Mouse (Mus musculus): ENCODE measurements around the gene Fndc7. TPM values are rescaled to one million over a fixed set of nuclear protein-coding genes. Genes with fewer than 3 reads are reported as not detected.

Gene Fndc7
- 0.05 TPM in 1 of 2 replicates, not detected in the other for polyA plus RNA-seq (2016; fragmentation: Nextera tagmentation; extraction: Ambion mirVana)

DNA sequence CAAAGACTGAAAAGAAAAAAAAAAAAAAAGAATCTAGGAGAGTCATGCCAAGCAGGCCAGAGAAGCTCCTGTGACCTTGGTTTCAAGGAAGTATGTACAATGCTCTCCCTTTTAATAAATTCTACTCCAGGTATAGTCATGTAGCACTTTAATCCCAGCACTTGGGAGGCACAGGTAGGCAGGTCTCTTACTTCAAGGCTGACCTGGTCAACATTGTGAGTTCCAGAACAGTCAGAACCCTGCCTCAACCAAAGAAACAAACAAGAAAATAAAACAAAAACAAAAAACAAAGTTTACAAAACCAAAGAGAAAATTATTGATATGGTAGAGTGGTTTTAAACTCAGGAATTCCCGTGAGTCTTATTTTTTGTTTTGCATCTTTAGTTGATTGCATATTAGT, at the start of gene Fndc7:
Gene Fndc7 (minus strand): TSS at position 101 of the 400 bp plus-strand sequence.
- no peak within 1 kb of the TSS for H3K9ac ChIP-seq
- no peak within 1 kb of the TSS for H3K4me2 ChIP-seq (replicated peaks)
- no peak within 1 kb of the TSS for H3K27ac ChIP-seq
- H3K36me3 ChIP-seq = no peaks in the 10 kb centered on the region
- WGBS = 88% methylated on average over 1 of the region's 1 CpGs
- peaks cover 13% of the 10 kb centered on the region for H3K4me1 ChIP-seq
- no peaks in the 10 kb centered on the region for H3K9me3 ChIP-seq
- ATAC-seq (ENCODE audit: low FRiP score, low read depth) = no peak
- H3K4me3 ChIP-seq = no peak within 1 kb of the TSS
- no peaks in the 10 kb centered on the region for H3K27me3 ChIP-seq (replicated peaks)

DNA sequence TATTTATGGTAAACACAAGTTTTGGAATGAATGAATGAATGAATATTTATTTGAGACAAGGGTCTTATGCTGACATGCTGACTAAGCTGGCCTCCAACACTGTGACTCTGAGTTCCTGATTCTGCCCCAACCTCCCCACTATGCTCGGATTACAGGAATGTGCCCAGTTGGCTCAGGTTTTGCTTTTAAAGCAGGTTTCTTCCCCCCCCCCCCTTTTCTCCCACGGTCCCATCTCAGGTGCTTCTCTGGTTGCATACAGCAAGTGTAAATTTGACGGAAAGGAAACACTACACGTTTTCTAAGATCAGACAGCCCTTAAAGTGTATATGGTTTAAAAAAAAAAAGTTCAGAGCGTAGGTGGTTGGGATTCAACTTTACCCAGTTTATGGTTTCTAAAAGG, 49.8 kb upstream of the Fndc7 start, which contains the start of gene Henmt1:
Gene Henmt1 (plus strand): TSS at position 301 of the 400 bp plus-strand sequence.
- Histone ChIP-seq H3K36me3 (no peaks in the 10 kb centered on the region; the same call in 1 of the 2 replicates), H3K27ac (no peak within 1 kb of the TSS)

GRCm38 (mm10) chr3:108938691-108939090, 48.9 kb upstream of the Fndc7 start:
- H3K4me2 ChIP-seq (replicated peaks) = no peak overlapping the region
- no peaks in the 10 kb centered on the region for H3K27me3 ChIP-seq (replicated peaks)
- no peak overlapping the region for H3K27ac ChIP-seq
- no peaks in the 10 kb centered on the region for H3K9me3 ChIP-seq
- 95% methylated on average over 5 of the region's 5 CpGs for WGBS
- no peaks in the 10 kb centered on the region for H3K4me1 ChIP-seq
- H3K36me3 ChIP-seq = no peaks in the 10 kb centered on the region; the same call in 1 of the 2 replicates
- ATAC-seq (ENCODE audit: low FRiP score, low read depth) = no peak
- no peak overlapping the region for H3K4me3 ChIP-seq
- no peak overlapping the region for H3K9ac ChIP-seq

More for the DNA sequence above, 49.8 kb upstream of the Fndc7 start, which contains the start of gene Henmt1:
- Histone ChIP-seq H3K9me3 (no peaks in the 10 kb centered on the region), H3K4me3 (peak within 1 kb of the TSS; percentile 27), H3K9ac (no peak within 1 kb of the TSS), H3K27me3 (replicated peaks) (no peaks in the 10 kb centered on the region), H3K4me2 (replicated peaks) (peak within 1 kb of the TSS; percentile 58), H3K4me1 (no peaks in the 10 kb centered on the region)
- ATAC-seq (ENCODE audit: low FRiP score, low read depth) = no peak
- WGBS = 91% methylated on average over 5 of the region's 5 CpGs

DNA sequence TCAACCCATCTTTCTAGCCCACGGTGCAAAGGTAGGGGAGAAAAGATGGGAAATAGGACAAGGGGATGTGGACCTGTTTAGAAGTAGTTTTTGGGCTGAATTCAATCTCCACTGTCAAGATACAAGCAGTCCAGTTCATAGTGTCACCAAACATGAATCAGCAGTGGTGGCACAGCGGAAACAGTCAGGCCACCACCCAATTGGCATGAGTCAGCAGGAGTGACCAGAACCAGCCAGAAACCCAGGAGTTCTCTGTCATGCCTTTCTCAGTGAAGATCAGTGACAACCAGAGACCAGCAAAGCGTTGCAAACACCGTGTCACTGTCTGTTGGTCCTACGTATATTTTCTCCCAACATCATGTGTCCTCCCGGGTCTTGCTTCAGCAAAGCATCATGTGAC, 43.7 kb upstream of the Fndc7 start:
- Histone ChIP-seq H3K27me3 (replicated peaks) (no peaks in the 10 kb centered on the region), H3K4me2 (replicated peaks) (no peak overlapping the region), H3K9ac (no peak overlapping the region), H3K4me1 (no peaks in the 10 kb centered on the region), H3K9me3 (no peaks in the 10 kb centered on the region), H3K4me3 (no peak overlapping the region), H3K36me3 (no peaks in the 10 kb centered on the region), H3K27ac (no peak overlapping the region)
- 95% methylated on average over 6 of the region's 6 CpGs for WGBS
- no peak for ATAC-seq (ENCODE audit: low FRiP score, low read depth)

GRCm38 (mm10) chr3:108926308-108926707, 36.5 kb upstream of the Fndc7 start:
- no peak overlapping the region for H3K27ac ChIP-seq
- H3K4me3 ChIP-seq = no peak overlapping the region
- no peaks in the 10 kb centered on the region for H3K36me3 ChIP-seq
- ATAC-seq (ENCODE audit: low FRiP score, low read depth) = no peak
- H3K9me3 ChIP-seq = no peaks in the 10 kb centered on the region
- H3K9ac ChIP-seq = no peak overlapping the region
- WGBS = 75% methylated on average over 1 of the region's 1 CpGs
- H3K4me2 ChIP-seq (replicated peaks) = no peak overlapping the region
- H3K4me1 ChIP-seq = no peaks in the 10 kb centered on the region
- H3K27me3 ChIP-seq (replicated peaks) = no peaks in the 10 kb centered on the region

- no peaks in the 10 kb centered on the region for H3K27me3 ChIP-seq (replicated peaks)
- H3K4me1 ChIP-seq = no peaks in the 10 kb centered on the region
- H3K27ac ChIP-seq = no peak overlapping the region
- H3K36me3 ChIP-seq = no peaks in the 10 kb centered on the region
- ATAC-seq (ENCODE audit: low FRiP score, low read depth) = no peak
- H3K9ac ChIP-seq = no peak overlapping the region
- H3K4me2 ChIP-seq (replicated peaks) = no peak overlapping the region
- 87% methylated on average over 4 of the region's 4 CpGs for WGBS
- no peaks in the 10 kb centered on the region for H3K9me3 ChIP-seq
- H3K4me3 ChIP-seq = no peak overlapping the region
Measured at GRCm38 (mm10) chr3:108925677-108926076, 35.9 kb upstream of the Fndc7 start.

DNA sequence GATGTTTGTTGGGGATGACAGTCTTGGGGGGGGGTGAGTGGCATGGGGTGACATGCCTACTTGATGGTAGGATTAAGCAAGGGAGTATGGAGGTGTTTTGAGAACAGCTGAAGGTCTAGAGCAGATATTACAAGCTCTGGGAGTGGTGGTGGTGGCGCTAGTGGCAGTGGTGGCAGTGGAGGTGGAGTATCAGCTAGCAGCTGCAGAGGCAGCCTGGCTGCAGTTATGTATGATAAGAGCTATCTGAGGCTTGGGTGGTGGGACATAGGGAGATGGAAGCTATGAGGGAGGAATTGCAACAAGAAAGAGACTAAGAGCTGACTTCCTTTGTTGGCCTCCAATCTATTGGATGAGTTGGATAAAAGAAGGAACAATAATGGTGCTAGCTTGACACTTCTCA, 32.0 kb upstream of the Fndc7 start:
- Histone ChIP-seq H3K27ac (no peak overlapping the region), H3K4me1 (no peaks in the 10 kb centered on the region), H3K4me3 (no peak overlapping the region), H3K9me3 (no peaks in the 10 kb centered on the region), H3K9ac (no peak overlapping the region), H3K27me3 (replicated peaks) (no peaks in the 10 kb centered on the region), H3K4me2 (replicated peaks) (no peak overlapping the region), H3K36me3 (no peaks in the 10 kb centered on the region)
- no peak for ATAC-seq (ENCODE audit: low FRiP score, low read depth)
- 96% methylated on average over 1 of the region's 1 CpGs for WGBS

GRCm38 (mm10) chr3:108920442-108921070, 30.7 kb upstream of the Fndc7 start:
- H3K9ac ChIP-seq = no peak overlapping the region
- WGBS = 89% methylated on average over 3 of the region's 3 CpGs
- no peaks in the 10 kb centered on the region for H3K36me3 ChIP-seq
- H3K4me3 ChIP-seq = no peak overlapping the region
- H3K4me1 ChIP-seq = no peaks in the 10 kb centered on the region
- ATAC-seq (ENCODE audit: low FRiP score, low read depth) = no peak
- no peaks in the 10 kb centered on the region for H3K9me3 ChIP-seq
- no peak overlapping the region for H3K4me2 ChIP-seq (replicated peaks)
- H3K27ac ChIP-seq = no peak overlapping the region
- H3K27me3 ChIP-seq (replicated peaks) = no peaks in the 10 kb centered on the region

GRCm38 (mm10) chr3:108918852-108919251, 29.0 kb upstream of the Fndc7 start:
- no peaks in the 10 kb centered on the region for H3K9me3 ChIP-seq
- 97% methylated on average over 1 of the region's 1 CpGs for WGBS
- no peaks in the 10 kb centered on the region for H3K4me1 ChIP-seq
- H3K27me3 ChIP-seq (replicated peaks) = no peaks in the 10 kb centered on the region
- ATAC-seq (ENCODE audit: low FRiP score, low read depth) = no peak
- H3K36me3 ChIP-seq = no peaks in the 10 kb centered on the region
- no peak overlapping the region for H3K4me3 ChIP-seq
- no peak overlapping the region for H3K9ac ChIP-seq
- H3K27ac ChIP-seq = no peak overlapping the region
- H3K4me2 ChIP-seq (replicated peaks) = no peak overlapping the region

DNA sequence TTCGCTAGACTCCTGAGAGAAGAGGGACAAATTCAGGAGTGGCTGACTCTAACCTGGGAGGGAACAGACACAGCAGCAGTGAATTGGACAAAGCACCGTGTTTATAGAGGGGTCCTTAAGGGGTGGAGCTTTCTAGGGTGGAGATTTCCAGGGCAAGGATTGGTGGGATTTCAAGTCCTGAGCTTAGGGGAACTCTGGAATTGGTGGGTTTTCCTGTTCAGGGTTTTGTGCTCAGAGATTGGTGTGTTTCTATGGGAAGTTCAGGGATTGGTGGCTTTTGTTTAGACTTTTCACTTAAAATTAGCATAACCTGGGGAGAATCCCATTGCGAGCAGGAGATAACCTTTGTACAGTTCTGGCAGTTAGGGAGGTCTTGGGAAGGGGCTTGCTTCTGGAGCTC, 28.2 kb upstream of the Fndc7 start:
- WGBS = 68% methylated on average over 3 of the region's 3 CpGs
- no peaks in the 10 kb centered on the region for H3K9me3 ChIP-seq

DNA sequence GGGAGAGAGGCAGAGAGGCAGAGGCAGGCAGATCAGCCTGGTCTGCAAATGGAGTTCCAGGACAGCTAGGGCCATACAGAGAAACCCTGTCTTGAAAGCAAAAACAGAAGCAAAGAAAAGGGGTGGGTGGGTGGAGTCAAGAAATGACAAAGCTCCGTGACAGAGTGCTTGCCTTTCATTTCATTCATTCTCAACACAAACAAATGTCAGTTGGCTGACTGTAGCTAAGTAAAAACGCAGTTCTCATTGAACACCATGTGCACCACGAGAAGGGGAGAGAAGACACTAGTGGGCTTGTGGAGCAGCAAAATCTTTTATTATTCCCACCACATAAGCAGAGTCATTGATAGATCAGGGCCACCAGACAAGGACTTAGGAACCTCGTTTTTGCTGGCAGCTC, 27.0 kb upstream of the Fndc7 start:
- Histone ChIP-seq H3K4me1 (no peaks in the 10 kb centered on the region), H3K4me3 (no peak overlapping the region), H3K9me3 (no peaks in the 10 kb centered on the region), H3K27ac (no peak overlapping the region), H3K9ac (no peak overlapping the region), H3K36me3 (no peaks in the 10 kb centered on the region), H3K4me2 (replicated peaks) (no peak overlapping the region), H3K27me3 (replicated peaks) (no peaks in the 10 kb centered on the region)
- 62% methylated on average over 4 of the region's 4 CpGs for WGBS
- no peak for ATAC-seq (ENCODE audit: low FRiP score, low read depth)

More for the DNA sequence above, 28.2 kb upstream of the Fndc7 start:
- no peaks in the 10 kb centered on the region for H3K36me3 ChIP-seq
- no peaks in the 10 kb centered on the region for H3K27me3 ChIP-seq (replicated peaks)
- no peak overlapping the region for H3K9ac ChIP-seq
- ATAC-seq (ENCODE audit: low FRiP score, low read depth) = no peak
- no peak overlapping the region for H3K27ac ChIP-seq
- no peak overlapping the region for H3K4me2 ChIP-seq (replicated peaks)
- no peaks in the 10 kb centered on the region for H3K4me1 ChIP-seq
- H3K4me3 ChIP-seq = no peak overlapping the region

DNA sequence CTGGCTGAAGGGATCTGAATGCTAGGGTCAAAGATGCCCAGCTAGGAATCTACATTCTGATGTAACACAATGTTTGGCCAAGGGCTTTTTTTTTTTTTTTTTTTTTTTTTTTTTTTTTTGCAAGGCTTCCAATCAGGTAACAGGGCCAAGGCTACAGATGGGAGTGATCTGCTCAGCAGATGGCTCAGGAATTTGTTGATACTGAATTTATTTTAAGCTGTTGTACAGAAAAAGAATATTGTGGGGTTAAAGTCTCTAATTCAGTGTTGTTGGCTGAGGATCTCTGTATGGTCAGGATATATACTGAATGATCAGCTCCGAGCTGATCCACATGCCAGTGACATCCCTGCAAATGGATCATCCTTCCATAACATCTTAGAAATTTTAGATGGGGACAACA, 26.2 kb upstream of the Fndc7 start:
- 93% methylated on average over 1 of the region's 1 CpGs for WGBS
- Histone ChIP-seq H3K36me3 (no peaks in the 10 kb centered on the region), H3K4me3 (no peak overlapping the region), H3K9ac (no peak overlapping the region), H3K4me2 (replicated peaks) (no peak overlapping the region), H3K4me1 (no peaks in the 10 kb centered on the region), H3K9me3 (no peaks in the 10 kb centered on the region), H3K27ac (no peak overlapping the region), H3K27me3 (replicated peaks) (no peaks in the 10 kb centered on the region)
- ATAC-seq (ENCODE audit: low FRiP score, low read depth) = no peak
